In genomic region chr5:119672348-119672983, GRCm38 (mm10) we compare ENCODE assay signal across 9 mouse cellular contexts. TPM values are rescaled to one million over a fixed set of nuclear protein-coding genes. Genes with fewer than 3 reads are reported as not detected.
DNase-seq lines count a peak whose midpoint lies in the region; ATAC-seq lines count a peak whose summit lies in the region.
"Had no signal": no experiment of that assay in that cellular context is flagged by ENCODE, and none has a peak within 500 bp of the region (broad histone marks: within the 10 kb centered on the region; RNA-seq: fewer than 3 reads in every experiment).

No protein-coding gene starts in this region.

- no peak for ATAC-seq in lung, embryonic 15.5 days (ENCODE audit: borderline replicate concordance, extremely low read depth, low FRiP score, low TSS enrichment)
- ATAC-seq in forebrain, embryonic 11.5 days (replicated peaks; ENCODE audit: low FRiP score): no peak
- ATAC-seq in limb, embryonic 11.5 days (ENCODE audit: insufficient number of reproducible peaks, low FRiP score, low TSS enrichment, low read depth): no peak
- ATAC-seq in neural tube, embryonic 15.5 days (ENCODE audit: low FRiP score): no peak
- no peak for ATAC-seq in CD4-positive, CD25-positive, alpha-beta regulatory T cell, adult 4 months

- 2% methylated on average over 19 of the region's 19 CpGs for WGBS in lung, embryonic 15.5 days
- 1% methylated on average over 19 of the region's 19 CpGs for WGBS in forebrain, embryonic 11.5 days
- WGBS in limb, embryonic 11.5 days: 1% methylated on average over 19 of the region's 19 CpGs
- under 1% methylated on average over 19 of the region's 19 CpGs for WGBS in neural tube, embryonic 15.5 days

- no peak for DNase-seq in lung, postnatal 14 days
- no peak for DNase-seq in forebrain, embryonic 11.5 days (ENCODE audit: low spot score)
- DNase-seq in limb, embryonic 11.5 days (ENCODE audit: low spot score): peak; percentile 63
- DNase-seq in natural killer cell, adult 2 months (ENCODE audit: low spot score in 2 of 2): no peak
- DNase-seq in thymus, postnatal 14 days: no peak

- H3K9me3 ChIP-seq in lung, embryonic 15.5 days: no peaks in the 10 kb centered on the region
- no peaks in the 10 kb centered on the region for H3K9me3 ChIP-seq in forebrain, embryonic 11.5 days (ENCODE audit: control insufficient read depth, low read length)
- H3K9me3 ChIP-seq in limb, embryonic 11.5 days (ENCODE audit: control insufficient read depth, low read length): no peaks in the 10 kb centered on the region
- H3K9me3 ChIP-seq in neural tube, embryonic 15.5 days (replicated peaks): no peaks in the 10 kb centered on the region

- H3K4me2 ChIP-seq in lung, embryonic 15.5 days: peak overlapping the region; percentile 81
- H3K4me2 ChIP-seq in forebrain, embryonic 11.5 days (ENCODE audit: low read depth, low read length, severe bottlenecking): no peak overlapping the region
- peak overlapping the region; percentile 68 for H3K4me2 ChIP-seq in limb, embryonic 11.5 days (ENCODE audit: low read depth, severe bottlenecking)
- H3K4me2 ChIP-seq in neural tube, embryonic 15.5 days: peak overlapping the region; percentile 58

- no peaks in the 10 kb centered on the region for H3K36me3 ChIP-seq in lung, embryonic 15.5 days
- H3K36me3 ChIP-seq in forebrain, embryonic 11.5 days (ENCODE audit: control insufficient read depth, insufficient read depth, low read length): no peaks in the 10 kb centered on the region
- H3K36me3 ChIP-seq in limb, embryonic 11.5 days (ENCODE audit: control insufficient read depth, insufficient read depth, low read length): 0 out of 2 replicates have a peak, but pooled peaks cover 2% of the 10 kb centered on the region
- no peaks in the 10 kb centered on the region for H3K36me3 ChIP-seq in neural tube, embryonic 15.5 days

- H3K4me3 ChIP-seq in lung, embryonic 15.5 days: peak overlapping the region; percentile 66
- peak overlapping the region; percentile 24; the same call in 1 of the 2 replicates for H3K4me3 ChIP-seq in forebrain, embryonic 11.5 days (ENCODE audit: low read depth, low read length)
- peak overlapping the region; percentile 66 for H3K4me3 ChIP-seq in limb, embryonic 11.5 days (ENCODE audit: low read depth, low read length)
- H3K4me3 ChIP-seq in neural tube, embryonic 15.5 days (replicated peaks): peak overlapping the region; percentile 29

- H3K4me1 ChIP-seq in lung, embryonic 15.5 days: peaks cover 30% of the 10 kb centered on the region
- peaks cover 13% of the 10 kb centered on the region for H3K4me1 ChIP-seq in forebrain, embryonic 11.5 days (replicated peaks; ENCODE audit: control insufficient read depth, insufficient read depth, low read length)
- H3K4me1 ChIP-seq in limb, embryonic 11.5 days (ENCODE audit: control insufficient read depth, insufficient read depth, low read length): peaks cover 23% of the 10 kb centered on the region
- H3K4me1 ChIP-seq in neural tube, embryonic 15.5 days: peaks cover 16% of the 10 kb centered on the region

- H3K9ac ChIP-seq in lung, embryonic 15.5 days: peak overlapping the region; percentile 85
- H3K9ac ChIP-seq in forebrain, embryonic 11.5 days (ENCODE audit: low read length): no peak overlapping the region
- H3K9ac ChIP-seq in limb, embryonic 11.5 days (ENCODE audit: low read length): peak overlapping the region; percentile 91
- H3K9ac ChIP-seq in neural tube, embryonic 15.5 days (replicated peaks): no peak overlapping the region

- H3K27ac ChIP-seq in lung, embryonic 15.5 days: peak overlapping the region; percentile 98
- H3K27ac ChIP-seq in forebrain, embryonic 11.5 days (ENCODE audit: low read depth, low read length): no peak overlapping the region
- peak overlapping the region; percentile 91 for H3K27ac ChIP-seq in limb, embryonic 11.5 days (replicated peaks; ENCODE audit: low read depth, low read length)
- no peak overlapping the region for H3K27ac ChIP-seq in neural tube, embryonic 15.5 days (replicated peaks)
- H3K27ac ChIP-seq: macrophage had no signal

- H3K27me3 ChIP-seq in lung, embryonic 15.5 days: peaks cover 43% of the 10 kb centered on the region
- H3K27me3 ChIP-seq in forebrain, embryonic 11.5 days (ENCODE audit: control insufficient read depth, insufficient read depth, low read length): peaks cover 86% of the 10 kb centered on the region
- H3K27me3 ChIP-seq in limb, embryonic 11.5 days (ENCODE audit: control insufficient read depth, insufficient read depth, low read length): peaks cover 63% of the 10 kb centered on the region
- H3K27me3 ChIP-seq in neural tube, embryonic 15.5 days (replicated peaks): peaks cover 96% of the 10 kb centered on the region

RNA-seq across cellular contexts. Expression of gene Tbx3, which starts 2.0 kb away (rescaled TPM):
- polyA plus RNA-seq in lung, embryonic 15.5 days (2015; fragmentation: Nextera tagmentation; extraction: Ambion mirVana): 59.7 and 63.9 TPM in 2 replicates
- 0.88 and 2.0 TPM in 2 replicates for polyA plus RNA-seq in forebrain, embryonic 11.5 days (2014; fragmentation: Nextera tagmentation; extraction: Ambion mirVana)
- 42.6 and 52.2 TPM in 2 replicates for polyA plus RNA-seq in limb, embryonic 11.5 days (2014; fragmentation: Nextera tagmentation; extraction: Ambion mirVana)
- polyA plus RNA-seq in neural tube, embryonic 15.5 days (2015; fragmentation: Nextera tagmentation; extraction: Ambion mirVana): 4.1 and 8.4 TPM in 2 replicates
- under 1 TPM in 1 of 2 experiments, not detected in 1; 0.28 TPM for polyA plus RNA-seq in CD4-positive, CD25-positive, alpha-beta regulatory T cell, adult 4 months (2017; shearing (Covaris generic))
- polyA plus RNA-seq: macrophage had no signal

Comparison
In these comparisons a context has a peak if more than half of its experiments do, and no peak if none do; other contexts are left out.
1. H3K27ac ChIP-seq: peak in lung, embryonic 15.5 days (single experiment) and limb, embryonic 11.5 days (single experiment); none in forebrain, embryonic 11.5 days (single experiment) and neural tube, embryonic 15.5 days (single experiment).
2. H3K9ac ChIP-seq: peak in lung, embryonic 15.5 days (single experiment) and limb, embryonic 11.5 days (single experiment); none in forebrain, embryonic 11.5 days (single experiment) and neural tube, embryonic 15.5 days (single experiment).
3. Peak in every context shown above with its lines, with median percentiles within 50 percentile points of each other: H3K4me3 ChIP-seq.